Mouse (Mus musculus) stomach, adult 2 months (tissue): Measurements from ENCODE around the gene Det1. TPM values are rescaled to one million over a fixed set of nuclear protein-coding genes. Genes with fewer than 3 reads are reported as not detected.

Experiments used
- polyA plus RNA-seq: library from polyadenylated mRNA; depleted of rRNA; stranded (reverse); fragments of >200 nt; gene quantifications from 2 replicates; pipeline ENCODE4 v1.2.3, GENCODE M21; 2012; rRNA removed

Gene Det1
- polyA plus RNA-seq: 4.9 and 6.1 TPM in 2 replicates

DNA sequence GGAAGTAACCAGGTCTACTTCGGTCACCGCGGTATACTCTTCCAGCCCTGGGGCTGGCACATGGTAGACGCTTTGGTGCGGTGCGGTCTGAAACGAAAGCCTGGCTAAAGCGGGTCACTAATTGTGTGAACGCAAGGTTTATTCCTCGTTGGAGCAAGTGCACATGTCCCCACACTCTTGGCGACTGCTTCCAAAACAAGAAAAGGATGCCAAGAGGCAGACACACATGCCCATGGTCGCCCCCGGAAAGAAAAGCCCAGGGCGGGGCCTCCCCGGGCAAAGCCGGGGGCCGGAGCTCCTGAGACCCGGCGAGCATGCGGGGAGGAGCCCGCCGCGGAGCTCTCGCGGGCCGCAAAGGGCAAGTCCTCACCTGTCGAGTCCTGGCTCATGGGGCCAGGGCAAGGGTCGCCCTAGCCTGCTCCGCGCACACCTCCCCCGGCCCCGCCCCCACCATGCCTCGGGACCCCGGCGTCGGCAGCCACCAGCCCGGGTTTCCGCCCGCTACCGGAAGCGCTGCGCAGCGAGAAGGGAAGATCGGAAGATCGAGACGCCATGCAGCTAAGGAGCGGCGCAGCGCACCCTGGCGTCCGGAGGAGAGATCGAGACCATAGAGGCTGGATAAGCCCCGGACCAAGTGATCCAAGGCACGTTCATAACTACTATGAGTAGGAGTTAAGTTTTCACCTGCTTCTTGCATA lies at the start of gene Det1:
Gene Det1 (minus strand): TSS at position 527 of the 698 bp plus-strand sequence.

DNA sequence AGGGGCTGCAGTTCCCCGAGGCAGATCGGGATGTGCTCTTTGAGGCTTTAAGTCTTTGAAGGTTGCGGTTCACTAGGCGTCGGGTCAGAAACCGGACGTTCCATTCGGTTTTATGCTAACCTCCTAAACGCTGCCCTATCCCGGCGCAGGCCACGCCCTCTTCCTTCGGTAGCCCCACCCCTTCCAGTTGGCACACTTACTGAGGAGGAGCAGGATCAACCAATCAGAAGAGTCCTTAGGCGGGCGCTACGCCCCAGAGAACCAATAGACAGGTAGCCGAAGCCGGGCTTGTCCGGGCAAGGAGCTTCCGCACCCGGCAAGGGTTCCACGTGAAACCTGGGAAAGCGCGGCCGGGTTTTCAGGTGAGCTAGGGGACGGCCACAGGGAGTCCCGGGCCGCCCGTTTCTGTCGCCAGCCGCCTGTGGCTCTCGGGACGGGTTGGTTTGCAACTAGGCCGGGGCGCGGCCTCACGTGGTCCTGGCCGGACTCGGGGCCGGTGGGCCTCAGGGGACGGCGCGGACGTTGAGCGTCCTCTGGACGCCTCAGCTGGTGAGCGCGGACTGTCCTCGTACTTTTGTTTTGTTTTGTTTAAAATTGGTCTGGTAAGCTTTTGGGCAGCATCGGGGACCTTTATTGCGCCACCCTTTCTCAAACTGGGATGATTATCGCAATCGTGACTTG lies 48.7 kb upstream of the Det1 start, which contains the start of gene Aen:
Gene Aen (plus strand): TSS at position 202 of the 681 bp plus-strand sequence.

GRCm38 (mm10) chr7:78782639-78783581 lies 64.2 kb downstream of the Det1 start, which contains the start of the genes Mrps11 and Mrpl46:
Gene Mrps11 (plus strand): TSS chr7:78783119.
Gene Mrpl46 (minus strand): TSS chr7:78783531.

Other genes with a start within 250 kb of the Det1 start
- 1.1 and 2.2 TPM in 2 replicates for gene Ntrk3, start 109.3 kb downstream of the Det1 start, polyA plus RNA-seq
- 10.5 and 13.1 TPM in 2 replicates for gene Mrps11, start 64.1 kb downstream of the Det1 start, polyA plus RNA-seq
- 5.8 and 8.6 TPM in 2 replicates for gene Mrpl46, start 63.7 kb downstream of the Det1 start, polyA plus RNA-seq
- 7.3 and 7.4 TPM in 2 replicates for gene Aen, start 48.6 kb upstream of the Det1 start, polyA plus RNA-seq
- 16.7 and 20.6 TPM in 2 replicates for gene Isg20, start 66.2 kb upstream of the Det1 start, polyA plus RNA-seq
- not detected in 2 replicates for gene Acan, start 206.2 kb upstream of the Det1 start, polyA plus RNA-seq